Mouse (Mus musculus): ENCODE data around the gene Scaf1.

The Scaf1 gene

GRCm38 (mm10) chr7:45015957-45016612 is at the start of gene Scaf1:
Scaf1 (minus strand) TSS chr7:45016363.
- peak; percentile 99 for DNase-seq (ENCODE audit: low spot score)

- peak; percentile 95 for DNase-seq (ENCODE audit: low spot score)
These were observed 46.2 kb upstream of the Scaf1 start, which contains the start of the genes Nosip and Prrg2 for GRCm38 (mm10) chr7:45062239-45062835. Nosip (plus strand) TSS chr7:45062429. Prrg2 (minus strand) TSS chr7:45062677.

DNA sequence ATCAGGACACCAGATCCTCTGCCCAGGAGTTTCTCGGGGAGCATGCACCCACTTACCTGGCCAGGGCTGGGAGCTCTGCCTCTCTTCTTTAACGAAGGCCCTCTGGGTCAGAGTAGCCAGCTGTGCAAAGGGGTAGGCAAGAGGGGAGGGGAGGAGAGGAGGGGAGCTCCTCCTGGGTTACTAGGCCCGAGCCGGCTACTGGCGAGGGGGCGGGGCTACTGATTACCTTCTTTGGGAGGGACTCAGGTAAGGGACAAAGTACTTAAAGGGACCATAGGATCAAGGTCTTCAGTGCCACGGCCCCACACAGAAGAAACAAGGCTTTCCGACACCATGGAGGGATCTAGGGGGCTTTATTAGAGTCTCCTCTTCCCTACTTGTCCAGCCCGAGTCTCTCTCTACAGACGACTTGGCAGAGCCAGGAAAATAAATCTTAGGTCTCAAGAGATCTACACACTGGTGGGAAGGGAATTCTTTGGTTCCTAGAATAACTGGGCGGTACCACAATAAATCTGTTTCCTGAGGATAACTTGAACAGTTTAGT is 45.4 kb upstream of the Scaf1 start:
- no peak for DNase-seq (ENCODE audit: low spot score)

DNA sequence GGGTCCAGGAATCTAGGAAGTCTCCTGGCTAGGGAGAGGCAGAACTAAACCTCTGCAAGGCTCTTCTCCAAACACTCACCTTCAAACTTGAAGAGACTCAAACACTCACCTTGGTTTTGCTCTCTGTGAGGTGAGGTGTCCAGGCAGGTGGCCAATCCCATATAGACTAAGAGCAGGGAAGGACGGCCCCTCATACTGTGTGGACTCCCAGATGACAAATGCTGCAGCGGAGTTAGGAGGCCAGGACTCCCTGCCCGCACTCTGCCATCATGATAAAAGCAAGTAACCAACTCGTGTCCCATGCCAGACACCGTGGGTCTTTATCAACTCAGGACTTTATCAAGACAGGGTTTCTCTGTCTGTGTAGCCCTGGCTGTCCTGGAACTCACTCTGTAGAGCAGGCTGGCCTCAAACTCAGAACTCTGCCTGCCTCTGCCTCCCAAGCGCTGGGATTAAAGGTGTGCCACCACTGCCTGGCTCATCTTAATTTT is 44.5 kb upstream of the Scaf1 start:
- DNase-seq (ENCODE audit: low spot score), result no peak

GRCm38 (mm10) chr7:45058607-45059571 is 42.7 kb upstream of the Scaf1 start:
- DNase-seq (ENCODE audit: low spot score), result no peak

DNA sequence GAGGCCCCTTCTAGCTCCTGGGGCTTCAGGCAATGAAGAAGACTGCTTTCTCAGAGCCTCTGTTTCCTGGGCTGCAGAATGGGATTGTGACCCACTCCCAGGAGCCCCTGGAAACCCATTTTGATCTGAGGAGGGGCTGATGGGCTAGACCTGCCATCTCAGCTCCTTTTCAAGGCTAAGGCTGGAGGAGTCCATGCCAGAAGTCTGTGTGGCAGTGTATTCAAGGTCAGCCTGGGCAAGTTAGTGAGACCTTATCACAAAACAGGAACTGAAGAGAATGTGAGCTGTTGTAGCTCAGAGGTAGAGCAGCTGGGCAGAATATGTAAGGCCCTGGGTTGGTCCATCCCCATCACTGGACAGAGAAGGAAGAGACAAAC is 40.8 kb upstream of the Scaf1 start:
- no peak for DNase-seq (ENCODE audit: low spot score)

GRCm38 (mm10) chr7:45056329-45056971 is 40.3 kb upstream of the Scaf1 start:
- DNase-seq (ENCODE audit: low spot score), result no peak

GRCm38 (mm10) chr7:45053931-45054510 is 37.9 kb upstream of the Scaf1 start:
- DNase-seq (ENCODE audit: low spot score), result peak; percentile 94

DNA sequence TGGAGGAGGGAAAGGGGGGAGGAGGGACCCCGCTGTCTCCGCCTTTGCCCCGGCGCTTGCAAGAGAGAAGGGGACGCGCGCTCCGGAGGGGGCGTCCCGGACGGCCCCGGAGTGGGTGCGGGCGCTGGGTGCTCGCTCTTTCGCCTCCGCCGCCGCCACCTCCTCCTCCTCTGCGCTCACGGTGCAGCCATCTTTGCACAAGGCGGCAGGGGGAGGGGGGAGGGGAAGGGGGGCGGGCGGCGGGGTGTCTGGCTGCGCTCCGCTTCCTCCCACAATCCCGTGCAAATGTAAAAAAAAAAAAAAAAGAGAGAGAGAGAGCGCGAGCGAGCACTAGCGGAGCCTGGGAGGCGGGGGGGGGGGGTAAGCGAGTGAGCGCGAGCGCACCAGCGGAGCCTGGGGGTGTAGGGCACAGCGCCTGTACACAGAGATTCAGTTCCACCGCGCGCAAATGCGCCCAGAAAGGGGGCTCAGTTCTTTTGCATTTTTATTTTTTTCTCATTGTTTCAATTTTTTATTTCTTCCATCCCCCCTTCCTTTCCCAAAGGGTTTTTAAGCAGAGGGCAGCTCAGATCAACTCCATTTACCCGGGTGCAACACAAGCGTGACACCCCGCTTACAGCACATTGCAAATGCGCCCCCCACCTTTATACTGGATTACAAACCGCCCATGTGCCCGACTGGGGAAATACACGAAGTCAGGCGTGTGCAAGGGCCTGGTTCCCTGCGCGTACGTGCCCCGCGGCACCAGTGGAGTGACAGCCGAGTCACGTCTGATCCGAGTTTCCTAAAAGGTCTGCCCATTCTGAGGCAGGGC is 37.2 kb upstream of the Scaf1 start:
- DNase-seq (ENCODE audit: low spot score), result peak; percentile 65

GRCm38 (mm10) chr7:45052862-45053116 is 36.6 kb upstream of the Scaf1 start, which contains the start of gene Prr12:
Prr12 (minus strand) TSS chr7:45052881.
- no peak for DNase-seq (ENCODE audit: low spot score)

- DNase-seq (ENCODE audit: low spot score), result no peak
These were observed 36.2 kb upstream of the Scaf1 start for GRCm38 (mm10) chr7:45052181-45052861.

GRCm38 (mm10) chr7:45051601-45051974 is 35.4 kb upstream of the Scaf1 start:
- no peak for DNase-seq (ENCODE audit: low spot score)

- no peak for DNase-seq (ENCODE audit: low spot score)
These were observed 34.9 kb upstream of the Scaf1 start for GRCm38 (mm10) chr7:45050945-45051600.

DNA sequence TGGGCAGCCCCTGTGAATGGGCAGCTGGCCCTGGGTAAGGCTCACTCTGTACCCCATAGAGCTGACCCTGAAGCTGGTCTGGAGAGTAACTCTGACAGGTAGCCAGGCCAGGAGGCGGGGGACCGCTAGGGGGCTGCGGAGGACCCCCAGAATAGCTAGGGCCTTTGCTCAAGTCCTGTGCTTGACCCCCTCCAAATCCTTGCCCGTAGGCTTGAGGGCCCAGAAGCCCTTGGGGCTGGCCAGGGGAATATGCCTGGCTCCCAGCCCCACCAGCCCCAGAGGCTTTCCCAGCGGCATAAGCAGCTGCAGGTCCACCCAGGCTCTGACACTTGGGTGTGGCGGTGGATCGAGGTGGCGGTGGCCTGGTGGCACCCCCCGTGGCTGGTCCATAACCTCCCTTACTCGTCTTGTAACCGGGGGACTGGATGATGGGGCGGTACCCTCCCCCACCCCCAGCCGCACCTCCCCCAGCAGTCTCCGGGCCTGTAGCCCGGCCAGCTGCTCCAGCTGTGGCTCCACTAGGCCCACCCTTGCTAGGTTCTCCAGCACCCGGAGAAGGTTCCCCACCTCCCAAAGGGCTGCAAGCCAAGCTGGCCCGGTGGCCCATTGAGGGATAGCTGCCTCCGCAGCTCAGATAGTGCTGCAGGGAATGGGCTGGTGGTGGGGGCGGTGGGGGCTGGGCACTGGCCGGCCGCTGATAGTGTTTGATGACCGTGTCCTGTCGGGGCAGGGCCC is 32.9 kb upstream of the Scaf1 start:
- DNase-seq (ENCODE audit: low spot score), result no peak

GRCm38 (mm10) chr7:45048001-45048890 is 32.1 kb upstream of the Scaf1 start:
- no peak for DNase-seq (ENCODE audit: low spot score)

DNA sequence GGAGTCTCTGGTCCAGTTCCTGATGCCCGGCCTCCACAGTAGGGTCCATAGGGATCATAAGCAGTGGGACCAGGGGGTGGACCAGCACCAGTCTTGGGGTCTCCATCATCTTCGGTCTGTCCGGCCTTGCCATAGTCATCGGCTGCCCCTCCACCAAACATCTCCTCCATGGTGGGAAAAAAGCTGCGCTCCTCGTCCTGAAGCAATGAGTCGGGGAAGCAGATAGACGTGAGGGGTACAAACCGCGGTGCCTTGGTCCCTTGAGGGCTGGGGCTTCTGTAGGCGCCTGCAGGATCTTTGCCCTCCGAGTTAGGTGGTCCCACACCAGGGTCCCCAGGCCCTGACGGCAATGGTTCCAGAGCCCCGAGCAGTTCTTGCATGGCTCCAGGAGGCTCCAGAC is 31.3 kb upstream of the Scaf1 start:
- DNase-seq (ENCODE audit: low spot score), result no peak

DNA sequence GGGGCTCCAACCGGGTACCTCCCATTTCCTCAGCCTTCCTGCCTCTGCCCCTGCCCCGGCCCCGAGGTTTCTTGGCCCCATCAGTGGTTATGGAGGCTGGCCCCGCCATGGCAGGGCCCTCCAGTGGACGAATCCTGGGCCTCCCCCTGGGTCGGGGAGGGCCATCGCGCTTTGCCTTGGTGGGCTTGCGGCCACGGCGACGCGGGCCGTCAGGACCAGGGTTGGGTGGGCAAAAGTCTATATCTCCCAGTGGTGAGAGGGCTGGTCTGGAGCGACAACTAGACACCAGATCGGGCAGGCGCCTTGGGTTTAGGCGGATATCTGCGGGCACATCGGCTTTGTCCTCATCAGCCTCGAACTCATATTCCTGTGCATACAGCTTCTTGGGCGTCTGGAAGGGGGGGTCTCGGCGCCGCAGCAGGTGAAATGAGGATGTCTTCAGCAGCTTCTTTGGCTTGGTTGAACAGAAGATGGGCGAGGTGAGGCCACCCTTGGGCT is 30.7 kb upstream of the Scaf1 start:
- no peak for DNase-seq (ENCODE audit: low spot score)

DNA sequence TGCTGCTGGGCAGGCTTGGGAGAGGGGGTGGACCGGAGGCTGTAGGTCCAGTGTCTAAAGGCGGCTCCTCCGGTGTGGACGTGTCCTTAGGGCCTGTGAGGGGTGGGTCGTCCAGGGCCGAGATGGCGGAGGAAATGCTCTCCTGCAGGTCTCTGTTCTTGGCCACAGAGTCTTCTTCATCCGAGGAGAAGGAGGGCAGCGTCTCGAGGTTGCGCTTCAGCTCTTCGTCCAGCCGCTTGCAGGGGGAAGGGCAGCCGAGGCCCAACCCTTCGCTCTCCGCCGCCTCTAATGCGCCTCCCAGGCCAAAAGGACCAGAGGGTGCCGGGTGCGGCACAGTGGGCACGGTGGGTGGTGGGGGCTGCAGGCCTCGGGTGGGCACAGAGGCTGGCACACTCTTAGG is 29.6 kb upstream of the Scaf1 start:
- DNase-seq (ENCODE audit: low spot score), result no peak
